Mouse (Mus musculus): ENCODE results near the gene Mlycd.

GRCm38 (mm10) chr8:119427634-119428349, 33.1 kb downstream of the Mlycd start:
- TF ChIP-seq POLR2A (IDR thresholded peaks at IDR 0.05; ENCODE audit: insufficient read length, low read depth), result no peak
- no peak for TF ChIP-seq MAX (IDR thresholded peaks at IDR 0.05; ENCODE audit: low read depth)

Measured in myocyte (in vitro differentiated cells).